Mouse (Mus musculus) urinary bladder, postnatal 10 days (tissue): ENCODE results near the gene Map6.

ENCODE experiments used
- DNase-seq: peaks from one replicate; pipeline ENCODE4 v3.0.0; 2022; ENCODE audit warnings: low spot score

Gene Map6

GRCm38 (mm10) chr7:99264597-99264996 is 2.6 kb upstream of the Map6 start:
- DNase-seq: no peak

- no peak for DNase-seq
These were observed 754 bp downstream of the Map6 start for GRCm38 (mm10) chr7:99267897-99268505.

GRCm38 (mm10) chr7:99268506-99268900 is 1.3 kb downstream of the Map6 start:
- DNase-seq: no peak

DNA sequence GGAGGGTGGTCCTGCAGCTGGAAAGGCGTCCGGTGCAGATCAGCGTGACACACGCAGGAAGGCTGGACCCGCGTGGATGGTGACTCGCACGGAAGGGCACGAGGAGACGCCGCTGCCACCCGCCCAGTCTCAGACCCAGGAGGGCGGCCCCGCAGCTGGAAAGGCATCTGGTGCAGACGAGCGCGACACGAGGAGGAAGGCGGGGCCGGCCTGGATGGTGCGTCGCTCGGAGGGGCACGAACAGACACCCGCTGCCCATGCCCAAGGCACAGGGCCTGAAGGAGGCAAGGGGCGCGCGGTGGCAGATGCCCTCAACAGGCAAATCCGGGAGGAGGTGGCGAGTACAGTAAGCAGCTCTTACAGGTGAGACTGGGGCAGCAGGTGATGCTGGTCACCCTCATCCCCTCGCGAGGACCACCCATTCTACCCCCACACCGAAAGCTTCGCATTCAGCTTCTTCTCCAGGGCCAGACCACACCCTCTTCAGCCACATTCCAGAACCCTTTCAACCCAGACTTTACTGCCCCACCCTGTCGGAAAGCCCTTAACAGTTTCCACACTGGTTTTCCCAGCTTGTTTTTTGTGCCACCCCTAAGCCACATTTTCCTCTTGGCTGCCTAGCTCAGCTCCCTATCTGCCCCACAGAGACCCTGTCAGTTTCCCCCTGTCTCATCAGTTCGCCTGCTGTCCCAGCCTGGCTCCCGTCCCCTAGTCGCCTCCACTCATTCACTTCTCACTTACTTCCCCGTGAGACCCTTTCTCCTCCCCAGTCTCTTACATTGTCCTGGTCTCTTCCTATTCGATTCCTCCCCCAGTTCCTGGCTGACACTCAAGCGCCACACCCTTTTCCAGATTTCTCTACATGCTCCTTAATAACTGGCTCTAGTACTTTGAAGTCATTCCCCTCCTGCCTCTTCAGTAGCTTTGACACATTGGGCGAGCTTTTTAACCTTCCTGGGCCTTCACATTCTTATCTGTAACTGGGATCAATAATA is 2.0 kb downstream of the Map6 start:
- DNase-seq: no peak

DNA sequence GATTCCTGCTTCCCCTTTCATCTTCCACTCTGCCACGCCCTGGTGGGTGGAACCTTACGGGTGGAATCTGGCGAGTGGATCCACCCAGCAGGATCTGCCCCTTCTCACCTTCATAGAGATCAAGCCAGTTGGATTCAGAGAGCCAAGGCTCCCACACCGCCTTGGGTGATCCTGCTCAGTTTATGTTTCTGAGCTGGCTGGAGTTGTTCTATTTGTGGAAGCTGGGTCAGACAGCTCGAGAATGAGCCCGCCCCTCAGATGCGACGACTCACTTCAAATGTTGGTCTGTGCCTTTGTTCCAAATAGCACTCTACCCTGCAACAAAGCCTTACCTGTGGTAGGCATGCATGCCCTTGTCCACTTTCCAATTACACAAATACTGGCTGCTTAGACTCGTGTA is 4.4 kb downstream of the Map6 start:
- no peak for DNase-seq

DNA sequence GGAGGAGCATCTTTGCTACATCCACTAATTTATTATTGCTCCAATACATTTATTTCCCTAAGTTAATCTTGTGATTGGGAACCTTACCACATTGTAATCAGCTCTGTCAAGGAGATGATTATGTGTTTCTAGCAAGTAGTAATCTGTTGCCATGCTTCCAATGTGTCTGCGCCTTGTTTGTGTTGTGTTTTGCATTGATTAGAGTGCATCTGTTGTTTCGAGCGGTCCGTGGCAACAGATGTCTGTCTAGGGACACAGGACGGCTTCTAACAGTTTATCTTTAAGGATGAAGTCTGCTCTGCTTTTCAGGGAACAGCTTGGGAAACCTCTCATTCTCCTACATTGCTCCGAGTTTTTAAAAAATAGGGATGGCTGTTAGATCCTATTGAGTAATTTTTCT is 7.9 kb downstream of the Map6 start:
- no peak for DNase-seq

DNA sequence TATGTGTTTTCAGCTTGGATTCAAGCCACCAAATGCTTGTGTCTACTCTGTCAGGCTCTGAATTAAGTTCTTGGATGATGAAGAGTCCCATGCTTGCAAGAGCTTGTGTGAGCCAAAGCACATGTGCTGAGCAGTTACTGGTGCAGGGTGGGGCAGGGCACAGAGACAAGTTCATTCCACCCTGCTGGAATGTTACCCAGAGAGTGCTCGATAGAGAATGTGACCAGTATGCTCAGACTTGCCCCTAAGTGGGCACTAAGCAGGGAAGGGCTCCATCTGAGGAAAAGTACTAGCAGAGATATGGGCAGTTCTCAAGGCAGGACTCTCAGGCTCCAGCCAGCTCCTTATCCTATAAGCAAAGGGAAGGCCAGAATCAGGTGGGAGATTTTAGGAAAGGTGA is 9.4 kb downstream of the Map6 start:
- DNase-seq: no peak

DNA sequence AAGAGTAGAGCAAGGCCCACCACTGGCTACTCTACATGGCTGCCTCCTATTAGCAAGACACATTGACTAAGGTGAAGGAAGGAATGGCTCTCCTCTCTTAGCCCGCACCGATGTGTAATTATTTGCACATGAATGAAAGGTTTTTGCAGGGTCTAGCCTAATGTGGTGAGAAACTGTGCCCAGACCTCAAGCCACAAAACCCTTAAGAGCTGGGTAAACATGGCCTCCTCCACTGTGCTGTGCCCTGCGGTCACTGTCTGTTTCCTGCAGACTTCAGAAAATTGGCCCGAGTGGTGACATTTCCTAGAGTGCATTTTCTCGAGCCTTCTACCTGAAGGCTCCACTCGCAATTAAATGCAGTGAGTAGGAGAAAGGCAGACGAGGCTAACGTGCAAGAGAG is 11.1 kb downstream of the Map6 start:
- no peak for DNase-seq

DNA sequence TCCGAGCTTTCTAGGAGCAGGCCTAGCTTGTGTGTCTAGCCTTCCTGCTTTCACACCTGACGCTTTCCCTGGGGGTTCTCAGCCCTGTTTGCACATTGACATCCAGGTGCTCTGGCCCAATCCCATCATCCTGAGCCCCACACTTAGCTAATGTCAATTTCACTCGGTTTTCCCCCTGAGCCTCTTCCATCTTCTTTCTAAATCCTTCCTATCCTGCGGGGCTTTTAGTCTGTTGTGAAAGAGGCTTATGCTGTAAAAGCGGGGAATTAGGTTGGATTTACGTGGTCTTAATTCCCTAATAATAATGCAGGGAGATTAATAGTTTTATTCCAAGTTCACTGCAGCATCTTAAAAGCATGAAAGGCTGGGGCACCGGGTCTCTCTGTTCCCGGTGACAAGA is 12.3 kb downstream of the Map6 start:
- DNase-seq: no peak

DNA sequence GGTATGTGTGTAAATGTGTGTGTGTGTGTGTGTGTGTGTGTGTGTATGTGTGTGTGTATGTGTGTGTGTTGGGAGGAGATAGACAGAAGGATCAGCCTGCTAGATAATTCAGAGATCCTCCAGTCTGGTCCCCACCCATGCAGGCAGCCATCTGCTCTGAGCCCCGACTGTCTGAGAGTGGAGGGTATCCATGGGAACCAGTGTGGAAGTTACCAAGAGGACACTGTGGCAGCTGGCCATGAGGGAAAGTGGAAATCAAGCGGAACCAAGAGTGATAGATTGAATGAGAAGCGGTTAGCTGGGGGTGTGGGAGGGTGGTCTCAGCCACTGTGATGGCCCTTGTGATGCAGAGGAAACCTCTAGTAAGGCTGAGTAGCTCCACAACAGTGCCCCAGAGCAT is 20.0 kb downstream of the Map6 start:
- DNase-seq: no peak

DNA sequence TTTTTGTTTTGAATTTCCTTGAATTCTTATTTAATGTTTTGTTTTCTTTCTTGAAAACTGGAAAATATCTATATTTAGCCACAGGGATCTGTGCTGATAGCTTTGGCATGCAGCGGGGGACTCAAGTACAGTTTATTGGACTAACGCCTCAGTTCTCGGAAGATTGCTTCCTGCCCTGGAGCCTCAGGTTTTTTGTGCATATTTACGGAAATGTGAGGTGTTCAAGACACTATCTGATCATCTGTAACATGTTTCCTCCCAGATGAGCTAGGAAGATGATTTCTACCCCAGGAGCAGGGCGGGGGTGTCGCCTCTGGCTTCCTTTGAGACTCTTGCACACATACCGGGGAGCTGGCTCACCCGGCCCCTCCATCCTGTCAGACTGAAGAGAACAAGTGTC is 22.8 kb downstream of the Map6 start:
- no peak for DNase-seq

GRCm38 (mm10) chr7:99290925-99291324 is 23.7 kb downstream of the Map6 start:
- DNase-seq: no peak

- no peak for DNase-seq
These were observed 27.0 kb downstream of the Map6 start for GRCm38 (mm10) chr7:99294198-99294780.

DNA sequence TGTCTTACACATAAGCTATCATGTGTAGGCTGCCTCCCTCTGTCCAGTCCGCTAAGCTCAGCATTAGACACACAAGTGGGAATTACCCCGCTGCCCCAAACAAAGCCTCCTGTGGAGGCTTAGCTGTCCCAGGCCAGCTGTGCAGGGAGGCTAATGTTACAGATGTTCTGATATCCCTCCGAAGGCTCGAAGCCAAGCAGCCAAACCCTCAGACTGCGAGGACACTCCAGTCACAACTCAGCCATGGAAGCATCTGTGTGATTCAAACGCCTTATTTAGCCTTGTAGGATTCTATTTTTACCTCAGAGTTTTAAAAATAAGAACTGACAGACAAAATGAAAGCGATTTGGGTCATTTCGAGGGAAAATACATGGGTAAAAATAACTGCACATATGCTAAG is 27.9 kb downstream of the Map6 start:
- DNase-seq: no peak

DNA sequence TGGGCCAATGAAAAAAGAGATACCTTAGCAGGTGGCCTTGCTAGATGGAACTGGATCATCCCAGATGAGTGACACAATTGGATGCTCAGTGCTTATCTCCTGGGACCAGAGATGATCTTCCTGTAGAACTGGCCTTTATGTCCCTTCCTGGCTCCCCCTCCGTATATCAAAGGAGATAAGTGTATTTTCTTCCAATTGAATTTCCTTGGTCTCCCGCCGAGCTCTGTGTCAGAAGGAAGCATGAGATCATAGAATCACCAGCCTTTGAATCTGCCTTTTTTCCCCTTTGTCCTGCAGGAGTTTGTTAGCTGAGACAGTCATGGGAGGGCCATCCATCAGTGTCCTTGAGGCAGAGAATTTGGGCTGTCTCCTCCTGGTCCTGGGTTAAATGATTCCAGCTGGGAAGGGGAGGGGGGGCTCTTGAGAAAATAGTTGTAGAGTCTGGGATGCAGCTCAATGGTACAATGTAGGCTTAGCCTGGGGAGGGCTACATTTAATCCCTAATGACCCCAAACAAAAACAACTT is 33.5 kb downstream of the Map6 start:
- no peak for DNase-seq

DNA sequence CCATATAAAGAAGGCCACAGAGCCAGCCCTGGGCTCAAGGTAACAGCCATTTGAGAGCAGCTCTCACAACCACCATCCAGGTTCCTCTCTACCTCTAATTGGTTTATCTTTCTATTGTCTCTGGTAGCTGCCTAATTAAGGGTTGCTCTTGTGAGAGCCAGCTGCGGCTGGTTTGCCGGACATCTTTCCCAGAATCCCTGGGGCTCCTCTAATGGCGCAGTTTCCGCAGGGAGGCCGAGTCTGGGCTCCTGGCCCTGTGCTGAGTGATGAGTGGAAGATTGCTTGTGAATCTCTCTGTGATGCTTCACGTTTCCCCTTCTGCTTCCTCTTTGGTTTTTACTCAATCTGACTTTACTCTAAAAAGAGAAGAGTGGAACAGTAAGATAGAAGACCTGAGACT is 36.8 kb downstream of the Map6 start:
- no peak for DNase-seq

GRCm38 (mm10) chr7:99304949-99305372 is 37.7 kb downstream of the Map6 start:
- DNase-seq: no peak

GRCm38 (mm10) chr7:99305688-99306087 is 38.4 kb downstream of the Map6 start:
- no peak for DNase-seq

GRCm38 (mm10) chr7:99306640-99307039 is 39.4 kb downstream of the Map6 start:
- DNase-seq: no peak

GRCm38 (mm10) chr7:99311433-99311832 is 44.2 kb downstream of the Map6 start:
- DNase-seq: no peak

DNA sequence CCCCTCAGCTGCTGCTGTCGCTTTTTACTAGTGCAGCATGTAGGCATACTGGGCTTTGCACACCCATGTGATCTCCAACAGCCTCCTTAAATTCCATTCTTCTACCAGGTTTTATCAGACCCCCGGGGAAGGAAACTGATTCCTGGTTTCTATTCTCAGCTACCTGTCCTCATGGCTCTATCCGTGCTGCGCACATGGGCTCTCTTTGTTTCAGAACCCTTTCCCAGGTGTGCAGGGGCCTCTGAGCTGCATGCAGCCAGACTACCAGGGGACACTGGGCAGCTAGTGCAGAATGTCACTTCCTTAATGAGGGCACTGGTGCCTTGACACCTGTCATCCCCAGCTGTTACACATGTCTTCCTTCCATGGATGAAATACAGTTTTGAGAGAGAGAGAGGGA is 44.8 kb downstream of the Map6 start:
- DNase-seq: no peak

- DNase-seq: no peak
These were observed 45.5 kb downstream of the Map6 start for GRCm38 (mm10) chr7:99312671-99313143.

- no peak for DNase-seq
These were observed 46.0 kb downstream of the Map6 start for GRCm38 (mm10) chr7:99313253-99313652.
